ENCODE assay signal across 13 mouse cellular contexts in the genomic region with DNA sequence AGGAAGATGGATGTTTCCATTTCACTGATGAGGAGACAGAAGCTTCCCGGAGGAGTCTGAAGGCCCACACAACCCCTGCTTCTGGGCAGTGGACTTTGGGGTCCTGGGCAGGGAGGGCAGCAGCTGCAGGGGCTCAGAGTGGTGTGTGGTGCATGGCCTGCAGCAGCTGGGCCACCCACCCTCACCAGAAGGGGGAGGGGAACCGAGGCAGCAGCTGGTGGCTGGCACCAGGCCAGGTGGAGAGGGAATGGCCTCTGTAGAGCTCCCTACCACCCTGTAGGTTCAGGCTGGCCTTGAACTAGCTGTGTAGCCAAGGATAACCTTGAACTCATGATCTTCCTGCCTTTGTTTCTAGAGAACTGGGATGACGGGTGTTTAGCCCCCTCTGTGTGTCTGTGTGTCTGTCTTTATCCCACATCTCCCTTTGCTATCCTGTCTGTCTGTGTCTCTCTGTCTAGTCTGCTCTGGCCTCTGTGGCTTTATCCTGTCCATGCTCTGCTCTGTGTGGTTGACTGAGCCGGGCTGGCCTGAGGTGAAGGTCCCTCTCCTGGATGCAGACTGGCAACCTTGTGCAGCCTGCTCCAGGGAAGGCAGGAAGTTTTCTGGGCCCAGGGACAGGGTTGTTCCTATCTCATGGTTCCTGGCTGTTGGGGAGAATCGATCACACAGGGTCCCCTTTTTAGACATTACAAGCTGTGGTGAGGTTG. TPM values are rescaled to one million over a fixed set of nuclear protein-coding genes. Genes with fewer than 3 reads are reported as not detected.
DNase-seq lines count a peak whose midpoint lies in the region; ATAC-seq and TF ChIP-seq lines count a peak whose summit lies in the region.
"Had no signal": no experiment of that assay in that cellular context is flagged by ENCODE, and none has a peak within 500 bp of the region (broad histone marks: within the 10 kb centered on the region; RNA-seq: fewer than 3 reads in every experiment).

No protein-coding gene starts in this region.

- no peak for TF ChIP-seq POLR2A in limb, embryonic 14.5 days (IDR thresholded peaks at IDR 0.05; ENCODE audit: borderline replicate concordance, extremely low read depth, insufficient read depth, insufficient read length)

- H3K36me3 ChIP-seq in kidney, embryonic 14.5 days (ENCODE audit: control insufficient read depth, insufficient read depth, low read length): no peaks in the 10 kb centered on the region
- no peaks in the 10 kb centered on the region for H3K36me3 ChIP-seq in kidney, embryonic 16.5 days (ENCODE audit: insufficient read depth, low read length)
- H3K36me3 ChIP-seq in neural tube, embryonic 13.5 days: no peaks in the 10 kb centered on the region
- no peaks in the 10 kb centered on the region for H3K36me3 ChIP-seq in neural tube, embryonic 15.5 days
- no peaks in the 10 kb centered on the region for H3K36me3 ChIP-seq in limb, embryonic 14.5 days (ENCODE audit: control insufficient read depth, insufficient read depth, low read length)
- H3K36me3 ChIP-seq: forebrain, embryonic 15.5 days; limb, embryonic 15.5 days had no signal

- WGBS in kidney, embryonic 14.5 days: 44% methylated on average over 5 of the region's 5 CpGs
- 52% methylated on average over 5 of the region's 5 CpGs for WGBS in kidney, embryonic 16.5 days
- WGBS in neural tube, embryonic 13.5 days: 47% methylated on average over 5 of the region's 5 CpGs
- 51% methylated on average over 5 of the region's 5 CpGs for WGBS in neural tube, embryonic 15.5 days
- 51% methylated on average over 4 of the region's 5 CpGs for WGBS in limb, embryonic 14.5 days

- no peak overlapping the region for H3K9ac ChIP-seq in kidney, embryonic 14.5 days (ENCODE audit: low read depth, low read length)
- no peak overlapping the region for H3K9ac ChIP-seq in kidney, embryonic 16.5 days (replicated peaks; ENCODE audit: low read length)
- peak overlapping the region; percentile 43 for H3K9ac ChIP-seq in neural tube, embryonic 13.5 days
- no peak overlapping the region; the same call in 1 of the 2 replicates for H3K9ac ChIP-seq in neural tube, embryonic 15.5 days (replicated peaks)
- H3K9ac ChIP-seq in limb, embryonic 14.5 days (ENCODE audit: low read depth, low read length, severe bottlenecking): peak overlapping the region; percentile 25; the same call in 1 of the 2 replicates
- H3K9ac ChIP-seq: forebrain, embryonic 15.5 days; limb, embryonic 15.5 days had no signal

- H3K4me2 ChIP-seq in kidney, embryonic 14.5 days (replicated peaks; ENCODE audit: low read depth, low read length): no peak overlapping the region
- no peak overlapping the region for H3K4me2 ChIP-seq in kidney, embryonic 16.5 days (replicated peaks; ENCODE audit: low read depth, low read length)
- no peak overlapping the region for H3K4me2 ChIP-seq in neural tube, embryonic 13.5 days
- no peak overlapping the region for H3K4me2 ChIP-seq in neural tube, embryonic 15.5 days
- H3K4me2 ChIP-seq in limb, embryonic 14.5 days (replicated peaks; ENCODE audit: low read depth, low read length, severe bottlenecking): no peak overlapping the region
- H3K4me2 ChIP-seq: forebrain, embryonic 15.5 days; limb, embryonic 15.5 days had no signal

- DNase-seq in adrenal gland, postnatal 10 days: peak; percentile 64
- no peak for DNase-seq in limb, embryonic 14.5 days (ENCODE audit: low spot score)
- no peak for DNase-seq in left cerebral cortex, postnatal 36 days (ENCODE audit: low spot score in 2 of 2)
- no peak for DNase-seq in right cerebral cortex, adult 18-20 months
- DNase-seq: kidney, adult 9 months had no signal

- intact Hi-C loops in left cerebral cortex, postnatal 36 days (cut with DNase I): loop anchor here (5.0 kb wide), 1 partner anchor 103 kb away; no protein-coding TSS in a partner anchor

- no peak overlapping the region for H3K27ac ChIP-seq in kidney, embryonic 14.5 days (ENCODE audit: low read depth, low read length)
- no peak overlapping the region for H3K27ac ChIP-seq in kidney, embryonic 16.5 days (ENCODE audit: low read length)
- no peak overlapping the region for H3K27ac ChIP-seq in neural tube, embryonic 13.5 days (replicated peaks)
- H3K27ac ChIP-seq in neural tube, embryonic 15.5 days (replicated peaks): no peak overlapping the region
- H3K27ac ChIP-seq in limb, embryonic 14.5 days (replicated peaks; ENCODE audit: low read depth, low read length): no peak overlapping the region
- H3K27ac ChIP-seq: forebrain, embryonic 15.5 days; limb, embryonic 15.5 days had no signal

- H3K27me3 ChIP-seq in kidney, embryonic 14.5 days (ENCODE audit: control insufficient read depth, insufficient read depth, low read length): peaks cover 8% of the 10 kb centered on the region
- peaks cover 2% of the 10 kb centered on the region; the same call in 1 of the 2 replicates for H3K27me3 ChIP-seq in kidney, embryonic 16.5 days (ENCODE audit: insufficient read depth, low read length)
- peaks cover 46% of the 10 kb centered on the region for H3K27me3 ChIP-seq in neural tube, embryonic 13.5 days
- H3K27me3 ChIP-seq in neural tube, embryonic 15.5 days (replicated peaks): peaks cover 41% of the 10 kb centered on the region
- H3K27me3 ChIP-seq in limb, embryonic 14.5 days (ENCODE audit: control insufficient read depth, insufficient read depth, low read length): 0 out of 2 replicates have a peak, but pooled peaks cover 4% of the 10 kb centered on the region

- H3K9me3 ChIP-seq in kidney, embryonic 14.5 days (ENCODE audit: control insufficient read depth, low read length): no peaks in the 10 kb centered on the region
- no peaks in the 10 kb centered on the region for H3K9me3 ChIP-seq in kidney, embryonic 16.5 days (ENCODE audit: low read length)
- H3K9me3 ChIP-seq in neural tube, embryonic 13.5 days: no peaks in the 10 kb centered on the region
- H3K9me3 ChIP-seq in neural tube, embryonic 15.5 days (replicated peaks): no peaks in the 10 kb centered on the region
- no peaks in the 10 kb centered on the region for H3K9me3 ChIP-seq in limb, embryonic 14.5 days (ENCODE audit: control insufficient read depth, low read length)
- H3K9me3 ChIP-seq: forebrain, embryonic 15.5 days; limb, embryonic 15.5 days had no signal

- H3K4me1 ChIP-seq in kidney, embryonic 14.5 days (ENCODE audit: control insufficient read depth, insufficient read depth, low read length): no peaks in the 10 kb centered on the region
- no peaks in the 10 kb centered on the region; the same call in 1 of the 2 replicates for H3K4me1 ChIP-seq in kidney, embryonic 16.5 days (ENCODE audit: insufficient read depth, low read length)
- H3K4me1 ChIP-seq in neural tube, embryonic 13.5 days (replicated peaks): peaks cover 14% of the 10 kb centered on the region
- peaks cover 7% of the 10 kb centered on the region for H3K4me1 ChIP-seq in neural tube, embryonic 15.5 days
- H3K4me1 ChIP-seq in limb, embryonic 14.5 days (ENCODE audit: control insufficient read depth, insufficient read depth, low read length): no peaks in the 10 kb centered on the region

- H3K4me3 ChIP-seq in kidney, embryonic 14.5 days (ENCODE audit: low read length): no peak overlapping the region
- no peak overlapping the region for H3K4me3 ChIP-seq in kidney, embryonic 16.5 days (ENCODE audit: low read length)
- no peak overlapping the region for H3K4me3 ChIP-seq in neural tube, embryonic 13.5 days
- no peak overlapping the region for H3K4me3 ChIP-seq in neural tube, embryonic 15.5 days (replicated peaks)
- H3K4me3 ChIP-seq in limb, embryonic 14.5 days (replicated peaks; ENCODE audit: low read length): no peak overlapping the region
- H3K4me3 ChIP-seq: forebrain, embryonic 15.5 days; limb, embryonic 15.5 days had no signal

- peak; percentile 22; the same call in 1 of the 2 replicates for ATAC-seq in kidney, embryonic 14.5 days (ENCODE audit: low FRiP score, low TSS enrichment)
- no peak for ATAC-seq in kidney, embryonic 16.5 days (ENCODE audit: low FRiP score, low TSS enrichment)
- no peak for ATAC-seq in neural tube, embryonic 13.5 days (ENCODE audit: low read depth)
- no peak for ATAC-seq in neural tube, embryonic 15.5 days (ENCODE audit: low FRiP score)
- ATAC-seq in limb, embryonic 14.5 days (ENCODE audit: low FRiP score, low read depth): peak; percentile 62
- ATAC-seq: forebrain, embryonic 15.5 days had no signal

RNA-seq across cellular contexts. Expression of gene Tcf3, which starts 11.0 kb away (rescaled TPM):
- polyA plus RNA-seq in kidney, embryonic 14.5 days (2014; fragmentation: Nextera tagmentation; extraction: Ambion mirVana): 134 and 162 TPM in 2 replicates
- polyA plus RNA-seq in kidney, embryonic 16.5 days (2015; fragmentation: Nextera tagmentation; extraction: Ambion mirVana): 118 and 126 TPM in 2 replicates
- polyA plus RNA-seq in neural tube, embryonic 13.5 days (2015; fragmentation: Nextera tagmentation; extraction: Ambion mirVana): 62.1 and 70.4 TPM in 2 replicates
- 33.4 and 51.7 TPM in 2 replicates for polyA plus RNA-seq in neural tube, embryonic 15.5 days (2015; fragmentation: Nextera tagmentation; extraction: Ambion mirVana)
- total RNA-seq in adrenal gland, postnatal 10 days (2021): 10 to 100 TPM; 58.1 to 77.1 TPM
- polyA plus RNA-seq in limb, embryonic 14.5 days (2012; rRNA removed): 191 and 260 TPM in 2 replicates
- 129 and 147 TPM in 2 replicates for polyA plus RNA-seq in limb, embryonic 14.5 days (2014; fragmentation: Nextera tagmentation; extraction: Ambion mirVana)
- total RNA-seq in left cerebral cortex, postnatal 36 days (2021): 10 to 100 TPM; 26.0 to 28.3 TPM

RNA-seq across cellular contexts. Expression of gene Uqcr11, which starts 37.9 kb away (rescaled TPM):
- polyA plus RNA-seq in kidney, embryonic 14.5 days (2014; fragmentation: Nextera tagmentation; extraction: Ambion mirVana): 806 and 1,046 TPM in 2 replicates
- 840 and 906 TPM in 2 replicates for polyA plus RNA-seq in kidney, embryonic 16.5 days (2015; fragmentation: Nextera tagmentation; extraction: Ambion mirVana)
- 462 and 574 TPM in 2 replicates for polyA plus RNA-seq in neural tube, embryonic 13.5 days (2015; fragmentation: Nextera tagmentation; extraction: Ambion mirVana)
- polyA plus RNA-seq in neural tube, embryonic 15.5 days (2015; fragmentation: Nextera tagmentation; extraction: Ambion mirVana): 731 and 790 TPM in 2 replicates
- 1,000 to 10,000 TPM; 1,321 to 1,365 TPM for total RNA-seq in adrenal gland, postnatal 10 days (2021)
- 572 and 718 TPM in 2 replicates for polyA plus RNA-seq in limb, embryonic 14.5 days (2012; rRNA removed)
- polyA plus RNA-seq in limb, embryonic 14.5 days (2014; fragmentation: Nextera tagmentation; extraction: Ambion mirVana): 617 and 707 TPM in 2 replicates
- 100 to 1,000 TPM; 411 to 444 TPM for total RNA-seq in left cerebral cortex, postnatal 36 days (2021)

RNA-seq across cellular contexts. Expression of gene Mbd3, which starts 45.1 kb away (rescaled TPM):
- polyA plus RNA-seq in kidney, embryonic 14.5 days (2014; fragmentation: Nextera tagmentation; extraction: Ambion mirVana): 248 and 270 TPM in 2 replicates
- 266 and 277 TPM in 2 replicates for polyA plus RNA-seq in kidney, embryonic 16.5 days (2015; fragmentation: Nextera tagmentation; extraction: Ambion mirVana)
- 238 and 241 TPM in 2 replicates for polyA plus RNA-seq in neural tube, embryonic 13.5 days (2015; fragmentation: Nextera tagmentation; extraction: Ambion mirVana)
- 195 and 209 TPM in 2 replicates for polyA plus RNA-seq in neural tube, embryonic 15.5 days (2015; fragmentation: Nextera tagmentation; extraction: Ambion mirVana)
- 100 to 1,000 TPM; 103 to 113 TPM for total RNA-seq in adrenal gland, postnatal 10 days (2021)
- polyA plus RNA-seq in limb, embryonic 14.5 days (2012; rRNA removed): 267 and 270 TPM in 2 replicates
- 196 and 214 TPM in 2 replicates for polyA plus RNA-seq in limb, embryonic 14.5 days (2014; fragmentation: Nextera tagmentation; extraction: Ambion mirVana)
- total RNA-seq in left cerebral cortex, postnatal 36 days (2021): 100 to 1,000 TPM; 147 to 150 TPM

RNA-seq across cellular contexts. Expression of gene Onecut3, which starts 50.1 kb away (rescaled TPM):
- not detected in 2 replicates for polyA plus RNA-seq in kidney, embryonic 14.5 days (2014; fragmentation: Nextera tagmentation; extraction: Ambion mirVana)
- polyA plus RNA-seq in kidney, embryonic 16.5 days (2015; fragmentation: Nextera tagmentation; extraction: Ambion mirVana): not detected in 2 replicates
- polyA plus RNA-seq in neural tube, embryonic 13.5 days (2015; fragmentation: Nextera tagmentation; extraction: Ambion mirVana): 0.92 and 1.2 TPM in 2 replicates
- 0.63 and 1.0 TPM in 2 replicates for polyA plus RNA-seq in neural tube, embryonic 15.5 days (2015; fragmentation: Nextera tagmentation; extraction: Ambion mirVana)
- total RNA-seq in adrenal gland, postnatal 10 days (2021): not detected
- polyA plus RNA-seq in limb, embryonic 14.5 days (2012; rRNA removed): 0.01 TPM in 2 replicates
- not detected in 2 replicates for polyA plus RNA-seq in limb, embryonic 14.5 days (2014; fragmentation: Nextera tagmentation; extraction: Ambion mirVana)
- not detected for total RNA-seq in left cerebral cortex, postnatal 36 days (2021)
- total RNA-seq: common myeloid progenitor, adult 5-6 weeks had no signal
- polyA plus RNA-seq: heart, embryonic 14.5 days; limb, embryonic 15.5 days had no signal

RNA-seq across cellular contexts. Expression of gene Mex3d, which starts 57.0 kb away (rescaled TPM):
- polyA plus RNA-seq in kidney, embryonic 14.5 days (2014; fragmentation: Nextera tagmentation; extraction: Ambion mirVana): 8.7 and 14.6 TPM in 2 replicates
- 3.8 and 5.1 TPM in 2 replicates for polyA plus RNA-seq in kidney, embryonic 16.5 days (2015; fragmentation: Nextera tagmentation; extraction: Ambion mirVana)
- 15.6 and 16.7 TPM in 2 replicates for polyA plus RNA-seq in neural tube, embryonic 13.5 days (2015; fragmentation: Nextera tagmentation; extraction: Ambion mirVana)
- polyA plus RNA-seq in neural tube, embryonic 15.5 days (2015; fragmentation: Nextera tagmentation; extraction: Ambion mirVana): 9.1 and 14.0 TPM in 2 replicates
- total RNA-seq in adrenal gland, postnatal 10 days (2021): 10 to 100 TPM; 19.6 to 21.8 TPM
- polyA plus RNA-seq in limb, embryonic 14.5 days (2012; rRNA removed): 44.0 and 60.0 TPM in 2 replicates
- 8.2 and 9.0 TPM in 2 replicates for polyA plus RNA-seq in limb, embryonic 14.5 days (2014; fragmentation: Nextera tagmentation; extraction: Ambion mirVana)
- total RNA-seq in left cerebral cortex, postnatal 36 days (2021): 10 to 100 TPM; 18.1 to 23.4 TPM

Comparison
In these comparisons a context has a peak if more than half of its experiments do, and no peak if none do; other contexts are left out.
1. ATAC-seq: peak in kidney, embryonic 14.5 days (single experiment) and limb, embryonic 14.5 days (single experiment); none in kidney, embryonic 16.5 days (single experiment), neural tube, embryonic 13.5 days (single experiment) and neural tube, embryonic 15.5 days (single experiment).
2. H3K9ac ChIP-seq: peak in neural tube, embryonic 13.5 days (single experiment) and limb, embryonic 14.5 days (single experiment); none in kidney, embryonic 14.5 days (single experiment), kidney, embryonic 16.5 days (single experiment) and neural tube, embryonic 15.5 days (single experiment).